Mouse (Mus musculus) ES-Bruce4 (cell line): ENCODE data around the gene Col1a1. TPM values are rescaled to one million over a fixed set of nuclear protein-coding genes. Genes with fewer than 3 reads are reported as not detected.

ENCODE experiments used
- H3K27ac ChIP-seq: 2 replicates; pipeline ENCODE4 v1.5.1; 2012; ENCODE audit warnings: low read length, inconsistent platforms; ENCODE audit not compliant: insufficient read depth
- H3K27me3 ChIP-seq: 2 replicates; pipeline ENCODE4 v1.6.1; 2012; ENCODE audit warnings: mild to moderate bottlenecking, low read length, inconsistent platforms; ENCODE audit not compliant: control insufficient read depth, poor library complexity, insufficient read depth, severe bottlenecking
- H3K36me3 ChIP-seq: 2 replicates; pipeline ENCODE4 v1.6.1; 2012; ENCODE audit warnings: inconsistent platforms, mild to moderate bottlenecking, low read length, moderate library complexity; ENCODE audit not compliant: control insufficient read depth, poor library complexity, insufficient read depth, severe bottlenecking
- H3K4me1 ChIP-seq: one replicate; pipeline ENCODE4 v1.8.1; 2011; ENCODE audit warnings: low read length; ENCODE audit not compliant: control insufficient read depth, insufficient read depth
- H3K4me3 ChIP-seq: 2 replicates; pipeline ENCODE4 v1.5.1; 2011; ENCODE audit warnings: low read depth, mild to moderate bottlenecking, low read length
- H3K9ac ChIP-seq: 2 replicates; pipeline ENCODE4 v1.6.1; 2012; ENCODE audit warnings: low read depth, mild to moderate bottlenecking, inconsistent platforms; ENCODE audit not compliant: poor library complexity, severe bottlenecking
- H3K9me3 ChIP-seq: replicated peaks from 2 replicates; pipeline ENCODE4 v1.6.1; 2012; ENCODE audit warnings: mild to moderate bottlenecking, low read length, inconsistent platforms; ENCODE audit not compliant: control insufficient read depth, poor library complexity, insufficient read depth, severe bottlenecking
- CTCF ChIP-seq: IDR thresholded peaks from one replicate; pipeline ENCODE4 v1.8.1; 2011; ENCODE audit warnings: low read depth, low read length
- EP300 ChIP-seq: IDR thresholded peaks from 2 replicates; pipeline ENCODE4 v1.6.1; 2011; ENCODE audit warnings: low read depth, low read length; ENCODE audit not compliant: insufficient read depth
- POLR2A ChIP-seq: IDR thresholded peaks from one replicate; pipeline ENCODE4 v1.8.1; 2011; ENCODE audit warnings: low read length; ENCODE audit not compliant: insufficient read depth
- polyA plus RNA-seq: library from polyadenylated mRNA; stranded (reverse); fragments of >200 nt; gene quantifications from 2 replicates; pipeline ENCODE4 v1.2.4, GENCODE M21; 2011; ENCODE audit warnings: low read depth; ENCODE audit not compliant: missing spikeins, insufficient read depth, insufficient read length

Col1a1 gene
- polyA plus RNA-seq, 1 experiment, result 17.1 TPM

DNA sequence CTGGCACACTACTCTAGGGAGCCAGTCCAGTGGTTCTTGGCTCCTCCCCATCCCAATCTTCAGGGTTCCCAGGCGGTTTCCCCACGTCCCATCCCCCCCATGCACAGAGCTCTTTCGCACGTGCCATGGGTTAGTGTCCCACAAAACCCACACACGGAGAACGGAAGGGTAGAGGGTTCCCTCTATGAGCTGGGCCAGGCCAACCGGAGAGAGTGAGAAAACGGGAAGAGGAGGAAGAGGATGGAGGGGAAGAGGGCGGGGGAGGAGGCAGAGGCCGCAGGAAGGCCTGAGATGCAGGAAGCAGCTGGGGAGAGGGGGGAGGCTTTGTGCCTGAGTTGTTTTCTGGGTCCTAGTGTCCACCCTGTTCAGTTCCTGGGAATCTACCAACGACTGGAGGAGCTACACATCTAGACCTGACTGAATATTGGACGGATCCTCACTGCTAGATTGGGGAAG is 53.6 kb downstream of the Col1a1 start:
- no peak for TF ChIP-seq POLR2A
- no peak for TF ChIP-seq CTCF
- peak; percentile 82; the same call in 1 of the 2 replicates for TF ChIP-seq EP300
- no peaks in the 10 kb centered on the region for H3K9me3 ChIP-seq
- H3K27ac ChIP-seq, result peak overlapping the region; percentile 80
- no peaks in the 10 kb centered on the region for H3K36me3 ChIP-seq
- H3K4me1 ChIP-seq, result peaks cover 8% of the 10 kb centered on the region
- H3K9ac ChIP-seq, result peak overlapping the region; percentile 91
- peak overlapping the region; percentile 98 for H3K4me3 ChIP-seq
- peaks cover 3% of the 10 kb centered on the region; the same call in 1 of the 2 replicates for H3K27me3 ChIP-seq

DNA sequence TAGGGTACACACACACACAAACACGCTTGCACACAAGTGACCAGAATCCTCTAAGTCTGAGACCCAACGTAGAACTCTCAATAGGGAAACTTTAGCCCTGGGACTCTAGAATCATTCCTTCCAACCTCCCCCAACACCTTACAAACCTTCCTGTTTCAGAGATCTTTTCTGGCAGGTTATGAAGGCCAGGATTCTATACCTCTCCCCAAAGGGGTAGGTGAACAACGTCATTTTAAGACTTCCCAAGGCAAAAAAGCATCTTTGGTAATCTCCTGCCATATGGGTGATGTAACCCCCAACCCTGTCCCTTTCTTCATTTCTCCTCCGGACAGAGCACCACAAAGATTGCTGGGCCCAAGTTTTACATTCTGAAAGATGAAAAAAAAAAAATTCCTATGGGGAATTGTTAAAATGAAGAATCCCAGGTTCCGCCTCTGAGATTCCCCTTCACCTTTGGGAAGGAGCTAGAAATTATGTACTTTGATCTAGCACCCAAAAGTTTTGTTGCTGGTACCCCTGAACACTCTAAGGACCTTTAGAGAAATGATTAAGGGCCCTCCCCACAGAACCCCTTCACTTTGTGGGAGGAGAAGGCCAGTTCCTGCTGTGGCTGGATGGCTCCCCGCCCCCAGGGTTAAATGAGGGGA is 54.2 kb downstream of the Col1a1 start:
- Histone ChIP-seq H3K9ac (peak overlapping the region; percentile 91), H3K9me3 (no peaks in the 10 kb centered on the region), H3K36me3 (no peaks in the 10 kb centered on the region), H3K27ac (peak overlapping the region; percentile 40), H3K27me3 (peaks cover 3% of the 10 kb centered on the region; the same call in 1 of the 2 replicates), H3K4me3 (peak overlapping the region; percentile 98), H3K4me1 (peaks cover 8% of the 10 kb centered on the region)
- TF ChIP-seq CTCF (no peak), EP300 (no peak), POLR2A (no peak)

- Histone ChIP-seq H3K9me3 (no peaks in the 10 kb centered on the region), H3K27me3 (peaks cover 3% of the 10 kb centered on the region; the same call in 1 of the 2 replicates), H3K4me3 (peak within 1 kb of the TSS; percentile 98), H3K4me1 (peaks cover 6% of the 10 kb centered on the region), H3K27ac (peak within 1 kb of the TSS; percentile 40), H3K36me3 (no peaks in the 10 kb centered on the region), H3K9ac (peak within 1 kb of the TSS; percentile 91)
- TF ChIP-seq POLR2A, result no peak
- TF ChIP-seq CTCF, result no peak
- 0 out of 2 replicates have a peak, but pooled peaks have one; percentile 23 for TF ChIP-seq EP300
These were observed 54.9 kb downstream of the Col1a1 start, which contains the start of gene Ppp1r9b for GRCm38 (mm10) chr11:94990749-94991577. Gene Ppp1r9b (plus strand): TSS chr11:94991035.

DNA sequence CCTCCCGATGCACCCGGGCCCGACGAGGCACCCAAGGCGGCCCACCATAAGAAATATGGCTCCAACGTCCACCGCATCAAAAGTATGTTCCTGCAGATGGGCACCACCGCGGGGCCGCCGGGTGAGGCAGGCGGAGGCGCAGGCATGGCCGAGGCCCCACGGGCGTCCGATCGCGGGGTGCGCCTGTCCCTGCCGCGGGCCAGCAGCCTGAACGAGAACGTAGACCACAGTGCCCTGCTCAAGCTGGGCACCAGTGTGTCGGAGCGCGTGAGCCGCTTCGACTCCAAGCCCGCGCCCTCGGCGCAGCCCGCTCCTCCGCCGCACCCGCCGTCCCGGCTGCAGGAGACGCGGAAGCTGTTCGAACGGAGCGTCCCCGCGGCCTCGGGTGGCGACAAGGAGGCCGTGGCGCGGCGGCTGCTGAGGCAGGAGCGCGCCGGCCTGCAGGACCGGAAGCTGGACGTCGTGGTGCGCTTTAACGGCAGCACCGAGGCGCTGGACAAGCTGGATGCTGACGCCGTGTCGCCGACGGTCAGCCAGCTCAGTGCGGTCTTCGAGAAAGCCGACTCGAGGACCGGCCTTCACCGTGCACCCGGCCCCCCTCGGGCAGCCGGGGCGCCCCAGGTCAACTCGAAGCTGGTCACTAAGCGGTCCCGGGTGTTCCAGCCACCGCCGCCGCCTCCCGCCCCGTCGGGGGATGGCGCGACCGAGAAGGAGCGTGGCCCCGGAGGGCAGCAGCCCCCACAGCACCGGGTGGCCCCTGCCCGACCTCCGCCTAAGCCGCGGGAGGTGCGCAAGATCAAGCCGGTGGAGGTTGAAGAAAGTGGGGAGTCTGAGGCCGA is 55.8 kb downstream of the Col1a1 start:
- H3K27ac ChIP-seq, result no peak overlapping the region

DNA sequence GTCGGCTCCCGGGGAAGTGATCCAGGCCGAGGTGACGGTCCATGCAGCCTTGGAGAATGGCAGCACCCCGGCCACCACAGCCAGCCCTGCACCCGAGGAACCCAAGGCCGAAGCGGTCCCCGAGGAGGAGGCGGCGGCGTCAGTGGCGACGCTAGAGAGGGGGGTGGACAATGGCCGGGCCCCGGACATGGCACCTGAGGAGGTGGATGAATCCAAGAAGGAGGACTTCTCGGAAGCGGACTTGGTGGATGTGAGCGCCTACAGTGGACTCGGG is 56.4 kb downstream of the Col1a1 start:
- H3K4me1 ChIP-seq, result peaks cover 4% of the 10 kb centered on the region
- no peak overlapping the region for H3K27ac ChIP-seq
- peak overlapping the region; percentile 55 for H3K4me3 ChIP-seq
- no peaks in the 10 kb centered on the region for H3K36me3 ChIP-seq
- peaks cover 3% of the 10 kb centered on the region; the same call in 1 of the 2 replicates for H3K27me3 ChIP-seq
- H3K9me3 ChIP-seq, result no peaks in the 10 kb centered on the region
- peak overlapping the region; percentile 91 for H3K9ac ChIP-seq
- no peak for TF ChIP-seq EP300
- no peak for TF ChIP-seq CTCF
- no peak for TF ChIP-seq POLR2A

More for the DNA sequence above, 55.8 kb downstream of the Col1a1 start:
- H3K4me3 ChIP-seq, result peak overlapping the region; percentile 55
- peaks cover 6% of the 10 kb centered on the region for H3K4me1 ChIP-seq
- no peaks in the 10 kb centered on the region for H3K36me3 ChIP-seq
- H3K9ac ChIP-seq, result peak overlapping the region; percentile 91
- H3K27me3 ChIP-seq, result peaks cover 3% of the 10 kb centered on the region; the same call in 1 of the 2 replicates
- no peak for TF ChIP-seq POLR2A
- no peak for TF ChIP-seq CTCF
- TF ChIP-seq EP300, result no peak
- no peaks in the 10 kb centered on the region for H3K9me3 ChIP-seq
